Mouse (Mus musculus) embryonic facial prominence, embryonic 11.5 days (tissue): ENCODE results near the gene Arhgap44. TPM values are rescaled to one million over a fixed set of nuclear protein-coding genes. Genes with fewer than 3 reads are reported as not detected.

ENCODE experiments used
- ATAC-seq: fragments of 200-750 bp; cut with Nextera tagmentation; replicated peaks from 2 replicates; pipeline ENCODE4 v1.8.0; 2017; ENCODE audit warnings: low read depth; ENCODE audit not compliant: insufficient number of reproducible peaks, low FRiP score, low TSS enrichment
- DNase-seq: peaks from one replicate; pipeline ENCODE4 v3.0.0-alpha.2; 2015; ENCODE audit warnings: low spot score
- H3K27ac ChIP-seq: fragments of 300-500 bp; sonication (generic); replicated peaks from 2 replicates; pipeline ENCODE4 v1.5.1; 2014; ENCODE audit warnings: mild to moderate bottlenecking, low read depth, low read length, control low read depth
- H3K27me3 ChIP-seq: fragments of 300-500 bp; sonication (generic); 2 replicates; pipeline ENCODE4 v1.6.1; 2014; ENCODE audit warnings: mild to moderate bottlenecking, low read length, moderate library complexity, mixed read lengths; ENCODE audit not compliant: control insufficient read depth, insufficient read depth
- H3K36me3 ChIP-seq: fragments of 300-500 bp; sonication (generic); replicated peaks from 2 replicates; pipeline ENCODE4 v1.6.1; 2014; ENCODE audit warnings: low read depth, mild to moderate bottlenecking, low read length, moderate library complexity, mixed read lengths; ENCODE audit not compliant: control insufficient read depth, insufficient read depth
- H3K4me1 ChIP-seq: fragments of 300-500 bp; sonication (generic); 2 replicates; pipeline ENCODE4 v1.6.1; 2014; ENCODE audit warnings: low read length, mixed read lengths; ENCODE audit not compliant: control insufficient read depth, insufficient read depth
- H3K4me2 ChIP-seq: fragments of 300-500 bp; sonication (generic); 2 replicates; pipeline ENCODE4 v1.6.1; 2014; ENCODE audit warnings: low read depth, mild to moderate bottlenecking, control low read depth, low read length, moderate library complexity
- H3K4me3 ChIP-seq: fragments of 300-500 bp; sonication (generic); 2 replicates; pipeline ENCODE4 v1.5.1; 2014; ENCODE audit warnings: low read depth, low read length, control low read depth
- H3K9ac ChIP-seq: fragments of 300-500 bp; sonication (generic); replicated peaks from 2 replicates; pipeline ENCODE4 v1.6.1; 2014; ENCODE audit warnings: mild to moderate bottlenecking, control low read depth, low read length
- H3K9me3 ChIP-seq: fragments of 300-500 bp; sonication (generic); replicated peaks from 2 replicates; pipeline ENCODE4 v1.6.1; 2016; ENCODE audit warnings: mild to moderate bottlenecking, low read length, inconsistent platforms, mixed read lengths; ENCODE audit not compliant: control insufficient read depth
- WGBS: fragments of 180-500 bp; shearing (Covaris S2); extraction: QIAGEN DNeasy Blood & Tissue Kit; methylation state at CpG from one replicate; pipeline ENCODE4 v1.1.7; 2014; 5-methylcytosine and 5-hydroxymethylcytosine counted together
- polyA plus RNA-seq: library from polyadenylated mRNA; unstranded; fragments of >200 nt; fragmentation: Nextera tagmentation; extraction: Ambion mirVana; gene quantifications from 2 replicates; pipeline ENCODE4 v1.2.1, GENCODE M21; 2014

Gene Arhgap44
- polyA plus RNA-seq, 1 experiment from 2014 or later, result 3.3 TPM

- Histone ChIP-seq H3K9me3 (no peaks in the 10 kb centered on the region), H3K4me1 (no peaks in the 10 kb centered on the region), H3K27ac (no peak overlapping the region), H3K27me3 (no peaks in the 10 kb centered on the region), H3K4me3 (no peak overlapping the region), H3K4me2 (no peak overlapping the region), H3K36me3 (no peaks in the 10 kb centered on the region), H3K9ac (no peak overlapping the region)
- no peak for DNase-seq
- no peak for ATAC-seq
- 92% methylated on average over 5 of the region's 5 CpGs for WGBS
Measured at GRCm38 (mm10) chr11:65069609-65070008, 93.2 kb downstream of the Arhgap44 start.

- 87% methylated on average over 4 of the region's 4 CpGs for WGBS
- DNase-seq (no peak), ATAC-seq (no peak)
- no peak overlapping the region for H3K27ac ChIP-seq
- H3K9me3 ChIP-seq, result no peaks in the 10 kb centered on the region
- H3K4me1 ChIP-seq, result no peaks in the 10 kb centered on the region
- H3K4me3 ChIP-seq, result no peak overlapping the region
- H3K36me3 ChIP-seq, result no peaks in the 10 kb centered on the region
- no peak overlapping the region for H3K4me2 ChIP-seq
- no peaks in the 10 kb centered on the region for H3K27me3 ChIP-seq
- H3K9ac ChIP-seq, result no peak overlapping the region
Measured at GRCm38 (mm10) chr11:65069051-65069450, 93.7 kb downstream of the Arhgap44 start.

GRCm38 (mm10) chr11:65065201-65065600 lies 97.6 kb downstream of the Arhgap44 start:
- no peaks in the 10 kb centered on the region for H3K27me3 ChIP-seq
- WGBS, result 89% methylated on average over 13 of the region's 13 CpGs

GRCm38 (mm10) chr11:65061437-65061836 lies 101.3 kb downstream of the Arhgap44 start:
- ATAC-seq, result no peak
- Histone ChIP-seq H3K4me2 (no peak overlapping the region), H3K9me3 (no peaks in the 10 kb centered on the region), H3K4me3 (no peak overlapping the region), H3K27ac (no peak overlapping the region), H3K9ac (no peak overlapping the region), H3K27me3 (no peaks in the 10 kb centered on the region), H3K36me3 (no peaks in the 10 kb centered on the region), H3K4me1 (no peaks in the 10 kb centered on the region)
- 56% methylated on average over 3 of the region's 3 CpGs for WGBS
- no peak for DNase-seq

More at GRCm38 (mm10) chr11:65065201-65065600, 97.6 kb downstream of the Arhgap44 start:
- H3K9me3 ChIP-seq, result no peaks in the 10 kb centered on the region
- H3K4me2 ChIP-seq, result no peak overlapping the region
- no peaks in the 10 kb centered on the region for H3K4me1 ChIP-seq
- ATAC-seq (no peak), DNase-seq (no peak)
- H3K36me3 ChIP-seq, result no peaks in the 10 kb centered on the region
- no peak overlapping the region for H3K9ac ChIP-seq
- H3K4me3 ChIP-seq, result no peak overlapping the region
- H3K27ac ChIP-seq, result no peak overlapping the region

- H3K4me3 ChIP-seq, result no peak overlapping the region
- no peak overlapping the region for H3K4me2 ChIP-seq
- H3K27ac ChIP-seq, result no peak overlapping the region
- no peaks in the 10 kb centered on the region for H3K27me3 ChIP-seq
- no peak overlapping the region for H3K9ac ChIP-seq
- DNase-seq (no peak), ATAC-seq (no peak)
- no peaks in the 10 kb centered on the region for H3K4me1 ChIP-seq
- 85% methylated on average over 12 of the region's 12 CpGs for WGBS
- no peaks in the 10 kb centered on the region for H3K9me3 ChIP-seq
- no peaks in the 10 kb centered on the region for H3K36me3 ChIP-seq
Measured at GRCm38 (mm10) chr11:65059531-65059930, 103.2 kb downstream of the Arhgap44 start.

GRCm38 (mm10) chr11:65058224-65058908 lies 104.4 kb downstream of the Arhgap44 start:
- Histone ChIP-seq H3K27me3 (no peaks in the 10 kb centered on the region), H3K4me3 (no peak overlapping the region), H3K27ac (no peak overlapping the region), H3K36me3 (no peaks in the 10 kb centered on the region), H3K9ac (no peak overlapping the region), H3K9me3 (no peaks in the 10 kb centered on the region), H3K4me1 (no peaks in the 10 kb centered on the region), H3K4me2 (no peak overlapping the region)
- DNase-seq, result peak; percentile 49
- WGBS, result 61% methylated on average over 7 of the region's 7 CpGs
- ATAC-seq, result peak; percentile 39; the same call in 1 of the 2 replicates

GRCm38 (mm10) chr11:65055596-65055995 lies 107.2 kb downstream of the Arhgap44 start:
- no peak overlapping the region for H3K27ac ChIP-seq
- DNase-seq, result no peak
- no peak overlapping the region for H3K4me2 ChIP-seq
- no peak for ATAC-seq
- H3K4me1 ChIP-seq, result no peaks in the 10 kb centered on the region
- H3K27me3 ChIP-seq, result no peaks in the 10 kb centered on the region
- no peak overlapping the region for H3K4me3 ChIP-seq
- no peaks in the 10 kb centered on the region for H3K36me3 ChIP-seq
- no peak overlapping the region for H3K9ac ChIP-seq
- H3K9me3 ChIP-seq, result no peaks in the 10 kb centered on the region
- WGBS, result 86% methylated on average over 7 of the region's 7 CpGs

GRCm38 (mm10) chr11:65054216-65054615 lies 108.5 kb downstream of the Arhgap44 start:
- Histone ChIP-seq H3K9me3 (no peaks in the 10 kb centered on the region), H3K4me1 (no peaks in the 10 kb centered on the region), H3K36me3 (no peaks in the 10 kb centered on the region), H3K27ac (no peak overlapping the region), H3K4me2 (no peak overlapping the region), H3K27me3 (no peaks in the 10 kb centered on the region), H3K9ac (no peak overlapping the region), H3K4me3 (no peak overlapping the region)
- 69% methylated on average over 5 of the region's 5 CpGs for WGBS
- DNase-seq (no peak), ATAC-seq (no peak)
